Mouse (Mus musculus) megakaryocyte, embryonic 14.5 days (primary cell): ENCODE measurements around the gene Tmem39a.

ENCODE experiments used
- FLI1 ChIP-seq: IDR thresholded peaks from 2 replicates; pipeline ENCODE4 v1.6.1; 2012; ENCODE audit warnings: low read length, inconsistent platforms, mixed read lengths
- GATA1 ChIP-seq: IDR thresholded peaks from 3 replicates; pipeline ENCODE4 v1.6.1; 2012; ENCODE audit warnings: mixed read lengths, low read length, inconsistent platforms, borderline replicate concordance

DNA sequence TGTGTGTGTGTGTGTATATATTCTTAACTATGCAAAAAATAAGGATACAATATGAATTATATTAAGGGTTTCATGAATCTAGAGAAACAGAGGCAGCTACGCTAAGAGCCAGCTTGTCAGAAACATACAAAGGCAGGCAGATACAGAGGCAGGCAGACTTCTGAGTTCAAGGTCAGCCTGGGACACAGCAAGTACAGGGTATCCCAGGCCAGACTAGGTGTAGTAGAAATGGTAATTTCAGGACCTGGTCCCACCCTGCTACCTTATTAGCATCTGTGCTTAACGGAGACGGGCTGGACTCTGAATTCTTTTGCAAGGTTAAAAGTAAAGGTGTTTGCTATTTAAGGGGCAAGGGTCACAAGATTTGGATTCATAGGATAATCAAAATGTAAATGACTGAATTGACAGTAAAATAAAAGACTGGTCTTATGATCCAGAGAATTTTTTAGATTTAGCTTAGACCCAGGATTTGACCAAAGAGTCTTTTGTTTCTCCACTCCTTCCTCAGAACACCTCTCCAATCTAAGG is at the start of gene Tmem39a:
- TF ChIP-seq GATA1 (no peak), FLI1 (no peak)
